9 mouse cellular contexts compared by ENCODE assay signal in genomic region chr2:157468130-157468796, GRCm38 (mm10). TPM values are rescaled to one million over a fixed set of nuclear protein-coding genes. Genes with fewer than 3 reads are reported as not detected.
DNase-seq lines count a peak whose midpoint lies in the region; ATAC-seq and TF ChIP-seq lines count a peak whose summit lies in the region.
"Had no signal": no experiment of that assay in that cellular context is flagged by ENCODE, and none has a peak within 500 bp of the region (broad histone marks: within the 10 kb centered on the region; RNA-seq: fewer than 3 reads in every experiment).

No protein-coding gene starts in this region.

- no peaks in the 10 kb centered on the region for H3K9me3 ChIP-seq in forebrain, embryonic 10.5 days
- H3K9me3 ChIP-seq in forebrain, embryonic 16.5 days (ENCODE audit: control insufficient read depth, low read length): no peaks in the 10 kb centered on the region

- intact Hi-C loops in heart, postnatal 14 days (cut with DNase I): no loop called here
- intact Hi-C loops in heart, postnatal 10 days (cut with DNase I): no loop called here

- H3K27me3 ChIP-seq in forebrain, embryonic 10.5 days (ENCODE audit: poor library complexity, severe bottlenecking): no peaks in the 10 kb centered on the region
- H3K27me3 ChIP-seq in forebrain, embryonic 16.5 days (replicated peaks; ENCODE audit: control insufficient read depth, insufficient read depth, low read length): no peaks in the 10 kb centered on the region
- H3K27me3 ChIP-seq in testis, adult 2 months (ENCODE audit: control insufficient read depth, insufficient read depth, low read length): no peaks in the 10 kb centered on the region
- H3K27me3 ChIP-seq: Patski had no signal

- TF ChIP-seq POLR2A in testis, adult 2 months (IDR thresholded peaks at IDR 0.05; ENCODE audit: control insufficient read depth, low read depth, low read length): no peak

- TF ChIP-seq CTCF in testis, adult 2 months (IDR thresholded peaks at IDR 0.05; ENCODE audit: control insufficient read depth, insufficient read depth, insufficient replicate concordance, low read depth, low read length): peak; percentile 79; the same call in 1 of the 2 replicates

- peaks cover 91% of the 10 kb centered on the region for H3K4me1 ChIP-seq in forebrain, embryonic 10.5 days
- peaks cover 36% of the 10 kb centered on the region for H3K4me1 ChIP-seq in forebrain, embryonic 16.5 days (replicated peaks; ENCODE audit: control insufficient read depth, insufficient read depth, low read length)
- peaks cover 6% of the 10 kb centered on the region for H3K4me1 ChIP-seq in testis, adult 2 months (ENCODE audit: control insufficient read depth, insufficient read depth, low read length)

- no peak for ATAC-seq in forebrain, embryonic 16.5 days
- ATAC-seq: Patski had no signal

- WGBS in forebrain, embryonic 10.5 days: 62% methylated on average over 8 of the region's 8 CpGs
- WGBS in forebrain, embryonic 16.5 days: 64% methylated on average over 8 of the region's 8 CpGs

- no peak for DNase-seq in forebrain, embryonic 10.5 days (ENCODE audit: extremely low spot score, low spot score)
- no peak for DNase-seq in testis, postnatal 10 days (ENCODE audit: low spot score)
- peak; percentile 49 for DNase-seq in kidney, postnatal 10 days
- peak; percentile 31 to 40 for DNase-seq in thymus, postnatal 36 days
- no peak for DNase-seq in heart, postnatal 14 days
- DNase-seq in heart, postnatal 10 days: no peak

- peak overlapping the region; percentile 98 for H3K27ac ChIP-seq in forebrain, embryonic 10.5 days
- no peak overlapping the region for H3K27ac ChIP-seq in forebrain, embryonic 16.5 days (ENCODE audit: low read length)
- H3K27ac ChIP-seq in testis, adult 2 months (ENCODE audit: control insufficient read depth, insufficient read depth, low read depth, low read length): no peak overlapping the region

- H3K4me3 ChIP-seq in forebrain, embryonic 10.5 days: no peak overlapping the region
- H3K4me3 ChIP-seq in forebrain, embryonic 16.5 days (replicated peaks; ENCODE audit: low read length): no peak overlapping the region
- H3K4me3 ChIP-seq in testis, adult 2 months (ENCODE audit: control insufficient read depth, low read depth, low read length): no peak overlapping the region

- no peak overlapping the region for H3K9ac ChIP-seq in forebrain, embryonic 16.5 days (replicated peaks; ENCODE audit: low read depth, low read length)

- H3K4me2 ChIP-seq in forebrain, embryonic 16.5 days (ENCODE audit: low read length): no peak overlapping the region

- H3K36me3 ChIP-seq in forebrain, embryonic 10.5 days (replicated peaks): peaks cover 72% of the 10 kb centered on the region
- peaks cover 20% of the 10 kb centered on the region for H3K36me3 ChIP-seq in forebrain, embryonic 16.5 days (ENCODE audit: control insufficient read depth, insufficient read depth)
- no peaks in the 10 kb centered on the region for H3K36me3 ChIP-seq in testis, adult 2 months (ENCODE audit: control insufficient read depth, insufficient read depth, low read length)

RNA-seq across cellular contexts. Expression of gene Src, which starts 50.0 kb away (rescaled TPM):
- 19.2 and 19.6 TPM in 2 replicates for polyA plus RNA-seq in forebrain, embryonic 10.5 days (2016; fragmentation: Nextera tagmentation; extraction: Ambion mirVana)
- 32.2 and 36.6 TPM in 2 replicates for polyA plus RNA-seq in forebrain, embryonic 16.5 days (2015; fragmentation: Nextera tagmentation; extraction: Ambion mirVana)
- 8.7 and 9.3 TPM in 2 replicates for polyA plus RNA-seq in testis, adult 2 months (2012; rRNA removed)
- 1 to 10 TPM; 5.5 to 6.9 TPM for total RNA-seq in heart, postnatal 14 days (2021)
- total RNA-seq in heart, postnatal 10 days (2021): 1 to 10 TPM; 8.4 to 9.5 TPM

Comparison
In these comparisons a context has a peak if more than half of its experiments do, and no peak if none do; other contexts are left out.
1. DNase-seq: peak in kidney, postnatal 10 days (single experiment) and thymus, postnatal 36 days (2 of 2); none in forebrain, embryonic 10.5 days (single experiment), testis, postnatal 10 days (single experiment), heart, postnatal 14 days (0 of 2) and heart, postnatal 10 days (0 of 2).